Mouse (Mus musculus) heart, postnatal 0 days (tissue): ENCODE measurements around the gene Shisa9.

Source experiments
- CTCF ChIP-seq: IDR thresholded peaks from 2 replicates; pipeline ENCODE4 v1.5.1; 2016; ENCODE audit warnings: antibody characterized with exemption, control low read depth, low read depth
- EP300 ChIP-seq: IDR thresholded peaks from 2 replicates; pipeline ENCODE4 v1.6.1; 2016; ENCODE audit warnings: antibody characterized with exemption, low read depth

- no peak for TF ChIP-seq CTCF
- TF ChIP-seq EP300, result no peak
Measured at GRCm38 (mm10) chr16:12307318-12307965, 323.5 kb downstream of the Shisa9 start.
